Mouse (Mus musculus) cortical plate, adult 2 months (tissue): ENCODE data around the gene Aldh1a3. TPM values are rescaled to one million over a fixed set of nuclear protein-coding genes. Genes with fewer than 3 reads are reported as not detected.

Experiments
- H3K27ac ChIP-seq: fragments of 200-500 bp; 2 replicates; pipeline ENCODE4 v1.5.1; 2012; ENCODE audit warnings: low read length, control low read depth, inconsistent platforms; ENCODE audit not compliant: insufficient read depth
- H3K4me1 ChIP-seq: fragments of 200-500 bp; 2 replicates; pipeline ENCODE4 v1.6.1; 2011; ENCODE audit warnings: low read length; ENCODE audit not compliant: control insufficient read depth, insufficient read depth
- H3K4me3 ChIP-seq: fragments of 200-500 bp; 2 replicates; pipeline ENCODE4 v1.5.1; 2011; ENCODE audit warnings: mild to moderate bottlenecking, low read length, control low read depth; ENCODE audit not compliant: insufficient read depth
- CTCF ChIP-seq: fragments of 200-500 bp; IDR thresholded peaks from 2 replicates; pipeline ENCODE4 v1.5.1; 2011; ENCODE audit warnings: mild to moderate bottlenecking, control low read depth, low read length; ENCODE audit not compliant: insufficient read depth; ENCODE audit errors: extremely low read depth
- POLR2A ChIP-seq: fragments of 200-500 bp; IDR thresholded peaks from 2 replicates; pipeline ENCODE4 v1.6.1; 2011; ENCODE audit warnings: mild to moderate bottlenecking, low read length, control low read depth; ENCODE audit not compliant: insufficient read depth; ENCODE audit errors: extremely low read depth
- polyA plus RNA-seq: library from polyadenylated mRNA; depleted of rRNA; stranded (reverse); fragments of >200 nt; gene quantifications from 2 replicates; pipeline ENCODE4 v1.2.3, GENCODE M21; 2012; rRNA removed

Gene Aldh1a3
- polyA plus RNA-seq, 1 experiment = 1.1 TPM

DNA sequence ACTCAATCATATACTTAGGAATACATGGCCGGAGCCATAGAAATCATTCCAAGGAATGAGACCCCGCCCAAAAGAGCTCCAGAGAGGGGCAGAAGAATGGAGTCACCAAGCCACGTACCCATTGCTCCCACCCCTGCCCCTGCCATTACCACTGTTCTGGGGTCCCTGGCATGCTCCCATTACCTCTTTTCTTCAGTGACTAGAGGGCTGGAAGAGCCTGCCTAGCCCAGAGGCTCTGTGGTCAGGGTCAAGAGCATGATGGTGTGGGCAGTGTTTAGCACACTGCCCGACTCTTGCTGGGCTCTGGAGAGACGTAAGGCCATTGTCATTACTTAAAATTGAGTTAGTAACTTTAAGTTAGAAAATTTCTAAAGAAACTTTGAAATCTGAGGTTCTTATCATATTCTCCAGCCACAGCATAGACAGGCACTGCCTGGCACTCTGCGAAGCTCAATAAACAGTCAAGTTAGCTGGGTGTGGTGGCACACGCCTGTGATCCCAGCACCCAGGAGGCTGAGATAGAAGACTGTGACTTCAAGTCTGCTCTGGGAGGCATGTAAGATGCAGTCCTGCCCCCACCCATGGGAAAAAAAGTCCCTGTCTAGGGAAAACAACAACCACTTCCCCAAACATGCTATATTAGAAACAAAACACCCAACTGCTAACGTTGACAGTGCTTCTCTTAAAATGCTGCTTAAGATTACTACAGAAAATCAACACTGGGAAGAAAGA, 71.4 kb downstream of the Aldh1a3 start:
- no peak overlapping the region for H3K27ac ChIP-seq
- TF ChIP-seq CTCF (no peak), POLR2A (no peak)
- no peak overlapping the region for H3K4me3 ChIP-seq
- H3K4me1 ChIP-seq = no peaks in the 10 kb centered on the region

DNA sequence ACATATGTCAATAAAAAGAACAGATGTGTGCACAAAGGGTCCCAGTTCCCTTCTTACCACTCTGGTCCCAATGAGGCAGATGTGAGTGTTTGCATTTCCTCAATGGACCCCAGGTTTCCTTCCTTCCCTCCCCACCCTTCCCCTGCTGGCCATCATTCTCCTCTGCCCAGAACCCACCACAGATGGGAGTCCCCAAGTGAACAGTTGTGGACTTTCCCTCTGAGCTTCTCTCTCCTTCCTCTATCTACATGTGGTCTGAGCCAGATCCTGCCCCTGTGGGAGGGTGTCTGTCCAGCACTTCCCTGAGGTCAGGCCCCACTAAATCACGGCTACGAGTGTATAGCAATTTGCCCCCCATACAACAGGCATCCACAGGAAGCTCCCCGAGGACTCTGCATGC, 72.4 kb downstream of the Aldh1a3 start:
- Histone ChIP-seq H3K4me1 (no peaks in the 10 kb centered on the region), H3K4me3 (no peak overlapping the region), H3K27ac (no peak overlapping the region)
- no peak for TF ChIP-seq CTCF
- TF ChIP-seq POLR2A = no peak

DNA sequence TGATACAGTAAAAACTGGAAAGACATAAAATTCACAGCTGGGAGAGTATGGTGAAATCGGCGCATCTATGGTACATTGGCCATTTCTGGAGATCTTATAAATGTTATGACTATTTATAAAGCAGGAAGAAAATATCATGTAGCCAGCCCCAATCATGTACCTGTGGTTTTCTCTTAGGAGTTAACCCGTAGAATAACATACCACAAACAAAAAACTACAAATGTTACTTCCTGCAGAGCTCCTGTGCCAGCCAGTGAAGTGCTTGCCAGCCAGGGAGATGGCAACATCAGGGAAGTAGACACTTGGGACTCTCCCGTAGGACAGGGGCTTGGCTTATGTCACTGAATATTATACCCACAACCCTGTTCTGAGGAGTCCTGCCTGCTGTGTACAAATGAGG, 76.2 kb downstream of the Aldh1a3 start:
- H3K4me1 ChIP-seq = no peaks in the 10 kb centered on the region
- no peak overlapping the region for H3K4me3 ChIP-seq
- TF ChIP-seq CTCF (no peak), POLR2A (no peak)
- no peak overlapping the region for H3K27ac ChIP-seq

DNA sequence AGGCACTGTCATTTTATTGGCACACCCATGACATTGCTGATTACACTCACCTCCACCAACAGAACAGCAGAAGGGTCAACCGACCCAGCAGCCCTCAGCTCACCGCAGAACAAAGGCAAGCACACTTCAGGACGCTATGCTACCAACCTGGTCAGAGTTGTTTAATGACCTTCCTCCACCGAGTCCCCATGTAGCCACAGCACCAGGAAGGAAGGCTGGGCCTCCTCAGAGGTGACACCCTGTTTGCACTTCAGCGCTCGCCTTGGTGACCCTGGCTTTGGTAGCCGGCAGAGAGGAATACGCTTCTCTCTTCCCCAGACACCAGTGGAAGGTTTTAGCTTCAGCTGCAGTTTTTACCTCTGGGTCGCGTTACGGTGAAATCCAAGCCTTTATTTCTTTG, 77.6 kb downstream of the Aldh1a3 start:
- H3K4me3 ChIP-seq = no peak overlapping the region
- H3K27ac ChIP-seq = no peak overlapping the region
- no peak for TF ChIP-seq CTCF
- TF ChIP-seq POLR2A = no peak
- no peaks in the 10 kb centered on the region for H3K4me1 ChIP-seq

DNA sequence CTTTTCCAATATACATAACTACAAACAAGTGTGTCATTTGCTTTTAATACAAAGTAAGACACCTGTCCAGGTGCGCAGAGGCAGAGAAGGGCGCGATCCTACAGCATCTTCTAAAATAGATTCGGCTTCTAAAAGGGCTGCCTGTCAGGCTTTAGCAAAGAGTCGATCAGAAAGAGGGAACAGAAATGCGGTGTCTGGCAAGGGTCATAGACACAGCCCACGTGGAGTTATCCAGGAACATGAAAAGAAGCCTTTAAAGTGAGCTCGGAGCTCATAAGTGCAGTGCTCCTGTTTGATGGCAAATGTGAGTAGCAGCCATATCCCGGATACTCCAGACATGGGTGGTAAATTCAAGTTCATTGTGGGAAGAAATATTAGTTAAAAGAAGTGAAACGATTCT, 78.7 kb downstream of the Aldh1a3 start:
- TF ChIP-seq POLR2A (no peak), CTCF (no peak)
- no peaks in the 10 kb centered on the region for H3K4me1 ChIP-seq
- no peak overlapping the region for H3K4me3 ChIP-seq
- no peak overlapping the region for H3K27ac ChIP-seq

DNA sequence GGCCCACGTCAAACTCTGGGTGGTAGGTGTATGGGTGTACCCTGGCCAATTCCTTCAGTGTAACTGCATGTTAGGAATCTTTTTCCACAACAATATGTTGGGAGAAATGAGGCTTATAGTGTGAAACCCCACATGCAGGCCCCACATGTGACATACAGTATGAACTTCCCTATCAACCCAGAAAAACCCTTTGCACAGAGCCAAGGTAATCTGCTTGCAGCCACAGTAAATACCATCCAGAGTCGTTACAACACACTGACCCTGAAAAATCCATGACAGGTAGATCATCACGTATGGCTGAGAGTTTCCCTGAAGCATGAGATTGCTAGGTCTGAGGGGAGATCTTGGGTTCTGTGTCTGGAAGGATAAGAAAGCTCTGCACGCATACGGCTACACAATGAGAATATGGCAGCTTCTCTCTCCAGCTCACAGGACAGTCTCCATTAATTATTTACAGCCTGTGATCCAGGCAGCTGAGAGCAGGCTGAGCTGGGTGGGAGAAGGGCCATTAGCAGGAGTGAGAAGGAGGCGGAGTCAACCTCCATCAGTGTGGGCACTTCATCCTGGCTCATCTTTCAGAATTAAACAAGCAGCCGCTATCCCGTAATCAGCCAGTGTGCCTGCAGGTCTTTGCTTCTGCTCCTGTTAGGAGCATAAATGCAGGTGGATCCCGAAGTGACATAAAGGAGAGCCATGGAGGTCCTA, 80.2 kb downstream of the Aldh1a3 start:
- no peak overlapping the region for H3K4me3 ChIP-seq
- H3K4me1 ChIP-seq = no peaks in the 10 kb centered on the region
- TF ChIP-seq POLR2A (no peak), CTCF (no peak)
- H3K27ac ChIP-seq = no peak overlapping the region

DNA sequence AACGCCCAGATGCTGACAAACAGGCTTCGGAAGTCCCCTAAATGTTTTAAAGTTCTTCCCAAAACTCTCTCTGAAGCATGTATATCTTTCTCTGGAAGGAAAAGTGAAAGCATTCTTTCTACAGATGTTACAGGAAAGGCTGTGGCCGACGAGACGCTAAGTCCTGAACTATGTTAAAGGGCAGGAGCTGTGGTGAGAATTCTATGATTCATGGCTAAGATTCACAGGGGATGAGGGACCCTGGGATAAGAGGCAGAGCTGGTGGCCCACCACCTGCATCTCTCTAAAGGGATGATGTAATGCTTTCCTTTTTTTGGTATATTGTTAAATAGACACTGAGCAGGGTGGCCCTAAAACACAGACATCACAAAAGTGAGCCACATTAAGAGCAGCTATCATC, 84.0 kb downstream of the Aldh1a3 start:
- no peak for TF ChIP-seq CTCF
- TF ChIP-seq POLR2A = no peak
- Histone ChIP-seq H3K27ac (no peak overlapping the region), H3K4me3 (no peak overlapping the region), H3K4me1 (no peaks in the 10 kb centered on the region)

DNA sequence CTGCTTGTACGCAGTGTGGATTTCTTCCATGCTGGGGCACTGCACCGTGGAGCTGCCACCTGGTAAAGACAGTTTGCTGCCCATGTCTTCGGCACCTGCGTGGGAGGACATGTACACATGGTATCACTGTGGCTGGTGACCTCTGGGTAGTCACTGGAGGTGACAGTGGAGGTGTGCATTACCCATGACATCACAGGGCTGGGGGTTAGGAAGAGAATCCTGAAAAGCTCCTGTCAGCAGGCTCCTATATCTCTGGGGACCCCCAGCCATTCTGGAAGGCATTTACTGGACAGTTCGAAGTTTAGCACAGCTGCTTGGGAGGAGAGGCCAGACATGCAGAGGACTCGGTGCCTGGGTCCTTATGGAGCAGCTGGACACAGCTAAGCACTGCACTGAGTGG, 84.5 kb downstream of the Aldh1a3 start:
- Histone ChIP-seq H3K4me1 (no peaks in the 10 kb centered on the region), H3K4me3 (no peak overlapping the region), H3K27ac (no peak overlapping the region)
- TF ChIP-seq CTCF = no peak

DNA sequence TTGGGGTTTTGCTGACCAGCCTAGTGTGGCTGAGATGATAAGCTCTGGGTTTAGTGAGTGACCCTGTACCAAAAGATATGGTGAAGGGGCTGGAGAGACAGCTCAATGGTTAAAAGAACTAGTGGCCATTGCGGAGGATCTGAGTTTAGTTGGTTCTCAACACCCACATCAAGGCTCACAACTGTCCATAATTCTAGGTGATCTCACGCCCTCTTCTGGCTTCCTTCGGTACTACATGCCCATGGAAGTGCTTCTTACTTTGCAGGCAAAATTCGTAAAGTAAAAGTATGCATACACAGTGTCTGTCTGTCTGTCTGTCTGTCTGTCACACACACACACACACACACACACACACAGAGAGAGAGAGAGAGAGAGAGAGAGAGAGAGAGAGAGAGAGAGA, 85.0 kb downstream of the Aldh1a3 start:
- H3K27ac ChIP-seq = no peak overlapping the region
- H3K4me1 ChIP-seq = no peaks in the 10 kb centered on the region
- H3K4me3 ChIP-seq = no peak overlapping the region
- TF ChIP-seq POLR2A = no peak
- peak; percentile 68 for TF ChIP-seq CTCF

Other genes with a start within 250 kb of the Aldh1a3 start
- gene Gm10974, start 61.6 kb downstream of the Aldh1a3 start, polyA plus RNA-seq = not detected in 2 replicates
- 3.2 and 3.5 TPM in 2 replicates for gene Lrrk1, start 39.2 kb downstream of the Aldh1a3 start, polyA plus RNA-seq